ENCODE assay signal across 8 mouse cellular contexts in genomic region chr8:70375212-70375859, GRCm38 (mm10). TPM values are rescaled to one million over a fixed set of nuclear protein-coding genes. Genes with fewer than 3 reads are reported as not detected.
DNase-seq lines count a peak whose midpoint lies in the region; ATAC-seq lines count a peak whose summit lies in the region.

No protein-coding gene starts in this region.

- no peak for ATAC-seq in forebrain, embryonic 11.5 days (replicated peaks; ENCODE audit: low FRiP score)
- ATAC-seq in forebrain, embryonic 16.5 days = no peak; the same call in 1 of the 2 replicates
- ATAC-seq in intestine, embryonic 15.5 days = peak; percentile 29
- no peak for ATAC-seq in midbrain, embryonic 15.5 days (replicated peaks)

- H3K4me2 ChIP-seq in forebrain, embryonic 11.5 days (ENCODE audit: low read depth, low read length, severe bottlenecking) = no peak overlapping the region
- no peak overlapping the region for H3K4me2 ChIP-seq in forebrain, embryonic 16.5 days (ENCODE audit: low read length)
- peak overlapping the region; percentile 81 for H3K4me2 ChIP-seq in intestine, embryonic 15.5 days (replicated peaks)
- no peak overlapping the region for H3K4me2 ChIP-seq in midbrain, embryonic 15.5 days

- H3K4me1 ChIP-seq in forebrain, embryonic 11.5 days (replicated peaks; ENCODE audit: control insufficient read depth, insufficient read depth, low read length) = peaks cover 13% of the 10 kb centered on the region
- H3K4me1 ChIP-seq in forebrain, embryonic 16.5 days (replicated peaks; ENCODE audit: control insufficient read depth, insufficient read depth, low read length) = peaks cover 13% of the 10 kb centered on the region
- peaks cover 34% of the 10 kb centered on the region for H3K4me1 ChIP-seq in intestine, embryonic 15.5 days (replicated peaks)
- H3K4me1 ChIP-seq in midbrain, embryonic 15.5 days = peaks cover 20% of the 10 kb centered on the region

- no peak overlapping the region for H3K9ac ChIP-seq in forebrain, embryonic 11.5 days (ENCODE audit: low read length)
- H3K9ac ChIP-seq in forebrain, embryonic 16.5 days (replicated peaks; ENCODE audit: low read depth, low read length) = no peak overlapping the region
- H3K9ac ChIP-seq in intestine, embryonic 15.5 days = no peak overlapping the region
- H3K9ac ChIP-seq in midbrain, embryonic 15.5 days = no peak overlapping the region

- H3K27me3 ChIP-seq in forebrain, embryonic 11.5 days (ENCODE audit: control insufficient read depth, insufficient read depth, low read length) = peaks cover 68% of the 10 kb centered on the region
- H3K27me3 ChIP-seq in forebrain, embryonic 16.5 days (replicated peaks; ENCODE audit: control insufficient read depth, insufficient read depth, low read length) = peaks cover 78% of the 10 kb centered on the region
- peaks cover 77% of the 10 kb centered on the region for H3K27me3 ChIP-seq in intestine, embryonic 15.5 days (replicated peaks)
- H3K27me3 ChIP-seq in midbrain, embryonic 15.5 days (replicated peaks) = peaks cover 83% of the 10 kb centered on the region

- H3K4me3 ChIP-seq in forebrain, embryonic 11.5 days (ENCODE audit: low read depth, low read length) = no peak overlapping the region
- no peak overlapping the region for H3K4me3 ChIP-seq in forebrain, embryonic 16.5 days (replicated peaks; ENCODE audit: low read length)
- peak overlapping the region; percentile 42 for H3K4me3 ChIP-seq in intestine, embryonic 15.5 days (replicated peaks)
- peak overlapping the region; percentile 30; the same call in 1 of the 2 replicates for H3K4me3 ChIP-seq in midbrain, embryonic 15.5 days

- no peaks in the 10 kb centered on the region for H3K36me3 ChIP-seq in forebrain, embryonic 11.5 days (ENCODE audit: control insufficient read depth, insufficient read depth, low read length)
- H3K36me3 ChIP-seq in forebrain, embryonic 16.5 days (ENCODE audit: control insufficient read depth, insufficient read depth) = no peaks in the 10 kb centered on the region
- H3K36me3 ChIP-seq in intestine, embryonic 15.5 days = no peaks in the 10 kb centered on the region
- no peaks in the 10 kb centered on the region for H3K36me3 ChIP-seq in midbrain, embryonic 15.5 days (replicated peaks)

- no peak overlapping the region for H3K27ac ChIP-seq in forebrain, embryonic 11.5 days (ENCODE audit: low read depth, low read length)
- H3K27ac ChIP-seq in forebrain, embryonic 16.5 days (ENCODE audit: low read length) = no peak overlapping the region
- H3K27ac ChIP-seq in intestine, embryonic 15.5 days = no peak overlapping the region
- no peak overlapping the region for H3K27ac ChIP-seq in midbrain, embryonic 15.5 days

- peak; percentile 54 for DNase-seq in forebrain, embryonic 11.5 days (ENCODE audit: low spot score)
- peak; percentile 33 for DNase-seq in T-cell, adult 2 months (ENCODE audit: low spot score)
- DNase-seq in gastrocnemius, postnatal 25 days = no peak
- DNase-seq in right cerebral cortex, postnatal 36 days (ENCODE audit: low spot score in 2 of 2) = no peak
- no peak for DNase-seq in right cerebral cortex, postnatal 25 days

- no peaks in the 10 kb centered on the region for H3K9me3 ChIP-seq in forebrain, embryonic 11.5 days (ENCODE audit: control insufficient read depth, low read length)
- no peaks in the 10 kb centered on the region for H3K9me3 ChIP-seq in forebrain, embryonic 16.5 days (ENCODE audit: control insufficient read depth, low read length)
- no peaks in the 10 kb centered on the region for H3K9me3 ChIP-seq in intestine, embryonic 15.5 days
- no peaks in the 10 kb centered on the region for H3K9me3 ChIP-seq in midbrain, embryonic 15.5 days

- WGBS in forebrain, embryonic 11.5 days = 6% methylated on average over 35 of the region's 35 CpGs
- 6% methylated on average over 35 of the region's 35 CpGs for WGBS in forebrain, embryonic 16.5 days
- 6% methylated on average over 35 of the region's 35 CpGs for WGBS in intestine, embryonic 15.5 days
- WGBS in midbrain, embryonic 15.5 days = 7% methylated on average over 35 of the region's 35 CpGs

RNA-seq across cellular contexts. Expression of gene Comp, which starts 2.0 kb away (rescaled TPM):
- 0.56 TPM in 1 of 2 replicates, not detected in the other for polyA plus RNA-seq in forebrain, embryonic 11.5 days (2014; fragmentation: Nextera tagmentation; extraction: Ambion mirVana)
- 0.51 and 0.75 TPM in 2 replicates for polyA plus RNA-seq in forebrain, embryonic 16.5 days (2015; fragmentation: Nextera tagmentation; extraction: Ambion mirVana)
- 0.39 and 0.82 TPM in 2 replicates for polyA plus RNA-seq in intestine, embryonic 15.5 days (2015; fragmentation: Nextera tagmentation; extraction: Ambion mirVana)
- 0.50 and 0.57 TPM in 2 replicates for polyA plus RNA-seq in midbrain, embryonic 15.5 days (2015; fragmentation: Nextera tagmentation; extraction: Ambion mirVana)
- 10 to 100 TPM in 1 of 2 experiments, 1 to 10 TPM in 1; 5.9 to 14.7 TPM for total RNA-seq in gastrocnemius, postnatal 25 days (2021)

RNA-seq across cellular contexts. Expression of gene Upf1, which starts 22.3 kb away (rescaled TPM):
- polyA plus RNA-seq in forebrain, embryonic 11.5 days (2014; fragmentation: Nextera tagmentation; extraction: Ambion mirVana) = 25.6 and 25.8 TPM in 2 replicates
- 11.8 and 13.6 TPM in 2 replicates for polyA plus RNA-seq in forebrain, embryonic 16.5 days (2015; fragmentation: Nextera tagmentation; extraction: Ambion mirVana)
- 14.6 and 15.7 TPM in 2 replicates for polyA plus RNA-seq in intestine, embryonic 15.5 days (2015; fragmentation: Nextera tagmentation; extraction: Ambion mirVana)
- 15.1 and 16.0 TPM in 2 replicates for polyA plus RNA-seq in midbrain, embryonic 15.5 days (2015; fragmentation: Nextera tagmentation; extraction: Ambion mirVana)
- 10 to 100 TPM; 28.9 to 29.5 TPM for total RNA-seq in gastrocnemius, postnatal 25 days (2021)

RNA-seq across cellular contexts. Expression of gene Gdf1, which starts 45.7 kb away (rescaled TPM):
- polyA plus RNA-seq in forebrain, embryonic 11.5 days (2014; fragmentation: Nextera tagmentation; extraction: Ambion mirVana) = 1.8 and 2.6 TPM in 2 replicates
- polyA plus RNA-seq in forebrain, embryonic 16.5 days (2015; fragmentation: Nextera tagmentation; extraction: Ambion mirVana) = 3.9 and 5.8 TPM in 2 replicates
- 0.38 and 1.4 TPM in 2 replicates for polyA plus RNA-seq in intestine, embryonic 15.5 days (2015; fragmentation: Nextera tagmentation; extraction: Ambion mirVana)
- polyA plus RNA-seq in midbrain, embryonic 15.5 days (2015; fragmentation: Nextera tagmentation; extraction: Ambion mirVana) = 5.3 and 7.4 TPM in 2 replicates
- total RNA-seq in gastrocnemius, postnatal 25 days (2021) = 1 to 10 TPM in 1 of 2 experiments, under 1 TPM in 1; 0.72 to 2.5 TPM

RNA-seq across cellular contexts. Expression of gene Cers1, which starts 59.8 kb away (rescaled TPM):
- polyA plus RNA-seq in forebrain, embryonic 11.5 days (2014; fragmentation: Nextera tagmentation; extraction: Ambion mirVana) = 10.6 and 11.0 TPM in 2 replicates
- polyA plus RNA-seq in forebrain, embryonic 16.5 days (2015; fragmentation: Nextera tagmentation; extraction: Ambion mirVana) = 32.7 and 35.8 TPM in 2 replicates
- 3.6 TPM in 2 replicates for polyA plus RNA-seq in intestine, embryonic 15.5 days (2015; fragmentation: Nextera tagmentation; extraction: Ambion mirVana)
- 38.2 and 40.1 TPM in 2 replicates for polyA plus RNA-seq in midbrain, embryonic 15.5 days (2015; fragmentation: Nextera tagmentation; extraction: Ambion mirVana)
- total RNA-seq in gastrocnemius, postnatal 25 days (2021) = 10 to 100 TPM; 13.8 to 15.8 TPM

Comparison
In these comparisons a context has a peak if more than half of its experiments do, and no peak if none do; other contexts are left out.
1. DNase-seq: peak in forebrain, embryonic 11.5 days (single experiment) and T-cell, adult 2 months (single experiment); none in gastrocnemius, postnatal 25 days (single experiment), right cerebral cortex, postnatal 36 days (0 of 2) and right cerebral cortex, postnatal 25 days (single experiment).
2. H3K4me3 ChIP-seq: peak in intestine, embryonic 15.5 days (single experiment) and midbrain, embryonic 15.5 days (single experiment); none in forebrain, embryonic 11.5 days (single experiment) and forebrain, embryonic 16.5 days (single experiment).